Mouse (Mus musculus) hindbrain, embryonic 15.5 days (tissue): ENCODE data around the gene Gm1043. TPM values are rescaled to one million over a fixed set of nuclear protein-coding genes. Genes with fewer than 3 reads are reported as not detected.

Experiments
- ATAC-seq: fragments of 200-750 bp; cut with Nextera tagmentation; 2 replicates; pipeline ENCODE4 v1.8.0; 2017; ENCODE audit warnings: low read depth, moderate number of reproducible peaks, moderate TSS enrichment; ENCODE audit not compliant: low FRiP score
- H3K27ac ChIP-seq: fragments of 300-500 bp; sonication (generic); replicated peaks from 2 replicates; pipeline ENCODE4 v1.5.1; 2015; ENCODE audit warnings: mild to moderate bottlenecking, inconsistent platforms
- H3K27me3 ChIP-seq: fragments of 300-500 bp; sonication (generic); 2 replicates; pipeline ENCODE4 v1.6.1; 2015; ENCODE audit warnings: control low read depth, inconsistent platforms
- H3K36me3 ChIP-seq: fragments of 300-500 bp; sonication (generic); 2 replicates; pipeline ENCODE4 v1.6.1; 2015; ENCODE audit warnings: control low read depth, inconsistent platforms
- H3K4me1 ChIP-seq: fragments of 300-500 bp; sonication (generic); replicated peaks from 2 replicates; pipeline ENCODE4 v1.6.1; 2015; ENCODE audit warnings: control low read depth, inconsistent platforms
- H3K4me2 ChIP-seq: fragments of 300-500 bp; sonication (generic); 2 replicates; pipeline ENCODE4 v1.6.1; 2015; ENCODE audit warnings: moderate library complexity, mild to moderate bottlenecking, inconsistent platforms
- H3K4me3 ChIP-seq: fragments of 300-500 bp; sonication (generic); 2 replicates; pipeline ENCODE4 v1.5.1; 2015; ENCODE audit warnings: mild to moderate bottlenecking, inconsistent platforms
- H3K9ac ChIP-seq: fragments of 300-500 bp; sonication (generic); 2 replicates; pipeline ENCODE4 v1.6.1; 2015; ENCODE audit warnings: inconsistent platforms
- H3K9me3 ChIP-seq: fragments of 300-500 bp; sonication (generic); 2 replicates; pipeline ENCODE4 v1.6.1; 2016; ENCODE audit warnings: control low read depth, inconsistent platforms
- WGBS: fragments of 180-500 bp; shearing (Covaris S2); methylation state at CpG from one replicate; pipeline ENCODE4 v1.1.7; 2015; 5-methylcytosine and 5-hydroxymethylcytosine counted together
- polyA plus RNA-seq: library from polyadenylated mRNA; unstranded; fragments of >200 nt; fragmentation: Nextera tagmentation; extraction: Ambion mirVana; gene quantifications from 2 replicates; pipeline ENCODE4 v1.2.1, GENCODE M21; 2015

The Gm1043 gene
- polyA plus RNA-seq, 1 experiment from 2014 or later, result 2.2 TPM

DNA sequence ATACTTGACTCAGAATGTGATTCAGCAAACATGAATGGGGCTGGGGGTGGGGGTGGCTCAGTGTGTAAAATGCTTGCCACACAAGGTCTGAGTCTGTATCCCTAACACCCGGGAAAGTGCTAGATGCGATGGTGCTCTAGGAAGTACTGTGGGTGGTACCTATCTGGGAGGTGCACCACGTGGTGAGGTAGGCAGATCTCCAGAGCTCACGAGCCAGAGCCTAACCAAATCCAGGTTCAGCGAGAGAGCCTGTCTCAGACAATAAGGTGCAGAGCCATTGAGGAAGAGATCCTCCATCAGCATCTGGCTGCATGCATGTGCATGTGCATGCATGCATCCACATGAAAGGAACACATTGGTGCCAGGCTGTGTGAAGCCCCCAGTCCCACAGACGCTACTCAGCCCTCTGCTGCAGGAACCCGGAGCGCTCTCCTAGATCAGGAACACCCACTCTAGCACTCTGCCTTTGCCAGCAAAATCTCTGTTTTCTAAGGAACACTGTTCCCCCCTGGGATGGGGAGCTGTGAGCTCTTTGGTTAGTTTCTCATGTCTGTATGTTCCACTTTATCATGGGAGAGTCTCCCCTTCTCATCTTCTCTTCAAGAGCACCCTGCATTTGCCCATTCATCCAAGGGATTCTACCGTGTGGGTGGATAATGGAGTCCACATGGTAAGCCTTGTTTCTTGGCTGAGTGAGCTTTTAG is 167.1 kb downstream of the Gm1043 start:
- Histone ChIP-seq H3K4me2 (no peak overlapping the region), H3K9me3 (no peaks in the 10 kb centered on the region), H3K9ac (no peak overlapping the region), H3K4me1 (peaks cover 87% of the 10 kb centered on the region), H3K4me3 (no peak overlapping the region), H3K27me3 (no peaks in the 10 kb centered on the region), H3K36me3 (peaks cover 4% of the 10 kb centered on the region; the same call in 1 of the 2 replicates), H3K27ac (no peak overlapping the region)
- WGBS, result 79% methylated on average over 9 of the region's 9 CpGs
- ATAC-seq, result no peak

DNA sequence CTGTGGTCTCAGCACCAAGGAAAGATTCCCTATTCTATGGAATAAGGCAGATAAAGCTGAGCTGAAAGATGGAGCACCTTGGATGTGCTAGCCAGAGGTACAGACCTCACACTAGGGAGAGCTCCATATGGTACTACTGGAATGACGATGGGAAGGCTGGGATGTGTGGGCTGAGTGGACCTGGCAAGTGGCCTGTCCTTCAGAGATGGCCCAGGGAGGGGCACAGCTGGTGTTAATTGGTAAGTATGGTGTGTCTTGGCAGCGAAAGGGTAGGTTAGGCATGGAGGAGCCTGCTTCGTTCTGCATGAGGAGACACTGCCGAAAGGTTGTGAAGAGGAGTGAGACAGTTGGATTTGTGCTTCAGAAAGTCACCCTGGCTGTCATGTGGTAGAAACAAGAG is 169.4 kb downstream of the Gm1043 start:
- H3K9ac ChIP-seq, result no peak overlapping the region
- no peaks in the 10 kb centered on the region for H3K9me3 ChIP-seq
- no peak overlapping the region for H3K27ac ChIP-seq
- H3K4me2 ChIP-seq, result no peak overlapping the region
- no peaks in the 10 kb centered on the region for H3K27me3 ChIP-seq
- peaks cover 86% of the 10 kb centered on the region for H3K4me1 ChIP-seq
- peaks cover 4% of the 10 kb centered on the region; the same call in 1 of the 2 replicates for H3K36me3 ChIP-seq
- ATAC-seq, result no peak
- 60% methylated on average over 4 of the region's 4 CpGs for WGBS
- no peak overlapping the region for H3K4me3 ChIP-seq

- H3K36me3 ChIP-seq, result peaks cover 4% of the 10 kb centered on the region; the same call in 1 of the 2 replicates
- no peaks in the 10 kb centered on the region for H3K27me3 ChIP-seq
- no peaks in the 10 kb centered on the region for H3K9me3 ChIP-seq
- ATAC-seq, result no peak
- no peak overlapping the region for H3K4me3 ChIP-seq
- no peak overlapping the region for H3K9ac ChIP-seq
- 62% methylated on average over 7 of the region's 7 CpGs for WGBS
- no peak overlapping the region for H3K4me2 ChIP-seq
- no peak overlapping the region for H3K27ac ChIP-seq
- peaks cover 76% of the 10 kb centered on the region for H3K4me1 ChIP-seq
Measured at GRCm38 (mm10) chr5:37256823-37257222, 171.7 kb downstream of the Gm1043 start.

GRCm38 (mm10) chr5:37257243-37257642 is 172.1 kb downstream of the Gm1043 start:
- no peak overlapping the region for H3K9ac ChIP-seq
- no peak overlapping the region for H3K4me2 ChIP-seq
- peaks cover 4% of the 10 kb centered on the region; the same call in 1 of the 2 replicates for H3K36me3 ChIP-seq
- WGBS, result 59% methylated on average over 5 of the region's 5 CpGs
- no peak for ATAC-seq
- H3K4me3 ChIP-seq, result no peak overlapping the region
- H3K4me1 ChIP-seq, result peaks cover 74% of the 10 kb centered on the region
- no peak overlapping the region for H3K27ac ChIP-seq
- H3K9me3 ChIP-seq, result no peaks in the 10 kb centered on the region
- H3K27me3 ChIP-seq, result no peaks in the 10 kb centered on the region

- WGBS, result 35% methylated on average over 5 of the region's 5 CpGs
- no peak overlapping the region for H3K4me2 ChIP-seq
- peaks cover 56% of the 10 kb centered on the region for H3K4me1 ChIP-seq
- peaks cover 15% of the 10 kb centered on the region for H3K36me3 ChIP-seq
- H3K27me3 ChIP-seq, result no peaks in the 10 kb centered on the region
- H3K9me3 ChIP-seq, result no peaks in the 10 kb centered on the region
- H3K9ac ChIP-seq, result no peak overlapping the region
- no peak overlapping the region for H3K4me3 ChIP-seq
- ATAC-seq, result 0 out of 2 replicates have a peak, but pooled peaks have one; percentile 21
- H3K27ac ChIP-seq, result no peak overlapping the region
Measured at GRCm38 (mm10) chr5:37261734-37262133, 176.6 kb downstream of the Gm1043 start.

DNA sequence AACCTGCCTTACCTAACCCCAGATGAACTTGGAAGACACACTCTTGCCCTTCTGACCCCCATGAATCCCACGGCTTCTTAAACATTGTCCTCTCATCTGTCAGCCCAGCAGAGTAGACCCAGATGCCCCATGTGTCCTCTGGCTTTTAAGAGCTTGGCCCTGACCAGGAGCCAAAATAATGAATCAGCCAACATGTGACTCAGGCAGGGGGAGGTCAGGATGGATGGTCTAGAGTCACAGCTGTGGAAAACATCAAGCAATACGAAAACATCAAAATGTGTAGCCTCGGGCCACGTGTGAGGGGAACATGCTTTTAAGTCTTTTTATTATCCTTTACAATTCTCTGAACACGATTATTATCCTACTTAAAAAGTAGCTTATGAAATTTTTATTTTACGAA is 178.6 kb downstream of the Gm1043 start:
- no peak for ATAC-seq
- Histone ChIP-seq H3K36me3 (peaks cover 30% of the 10 kb centered on the region), H3K9ac (no peak overlapping the region), H3K4me1 (peaks cover 35% of the 10 kb centered on the region), H3K4me3 (no peak overlapping the region), H3K4me2 (no peak overlapping the region), H3K9me3 (no peaks in the 10 kb centered on the region), H3K27me3 (no peaks in the 10 kb centered on the region), H3K27ac (peak overlapping the region; percentile 20; the same call in 1 of the 2 replicates)
- WGBS, result 61% methylated on average over 6 of the region's 6 CpGs

Other genes starting within 250 kb of the Gm1043 start
- gene Ppp2r2c, start 216.9 kb upstream of the Gm1043 start, polyA plus RNA-seq, result 63.0 and 72.5 TPM in 2 replicates
- gene Wfs1, start 96.2 kb upstream of the Gm1043 start, polyA plus RNA-seq, result 8.8 TPM in 2 replicates
- gene Crmp1, start 156.6 kb downstream of the Gm1043 start, polyA plus RNA-seq, result 784 and 959 TPM in 2 replicates